Mouse (Mus musculus): ENCODE measurements at regions not wholly inside any gene's neighbourhood (a gene's known extent, or its start where the extent isn't known, plus 50 kb on each side); places are given as distances from the start of the nearest gene placed in this dataset.

GRCm38 (mm10) chr1:193988970-193989904, 619.1 kb upstream of the Camk1g start:
- no peak overlapping the region for H3K4me3 ChIP-seq (ENCODE audit: insufficient read depth, low read length)
- TF ChIP-seq CTCF (IDR thresholded peaks at IDR 0.05; ENCODE audit: extremely low read depth, insufficient read depth, low read length): no peak
- no peak for TF ChIP-seq POLR2A (IDR thresholded peaks at IDR 0.05; ENCODE audit: extremely low read depth, insufficient read depth, low read length)
- H3K4me1 ChIP-seq (ENCODE audit: control insufficient read depth, insufficient read depth, low read length): no peaks in the 10 kb centered on the region
- no peak overlapping the region for H3K27ac ChIP-seq (ENCODE audit: insufficient read depth, low read length)

DNA sequence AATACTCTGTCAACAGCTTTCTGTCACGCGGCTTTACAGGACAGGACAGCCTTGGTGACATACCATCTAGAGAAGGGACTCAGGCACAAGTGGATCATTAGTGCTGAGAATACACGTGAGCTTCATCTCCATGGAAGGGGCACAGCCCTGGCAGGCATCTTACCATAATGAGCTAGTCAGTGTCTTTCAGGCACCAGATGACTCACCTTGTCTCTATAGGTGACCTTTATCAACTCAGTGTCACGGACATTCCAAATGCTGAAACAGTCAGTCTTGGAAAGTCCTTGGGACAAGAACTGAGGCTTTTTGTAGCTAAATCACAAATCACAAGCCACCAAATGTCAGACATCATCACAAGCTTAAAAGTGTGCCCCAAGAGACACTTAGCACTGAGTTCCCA, 610.5 kb upstream of the Camk1g start:
- Histone ChIP-seq H3K27ac (ENCODE audit: insufficient read depth, low read length) (no peak overlapping the region), H3K4me3 (ENCODE audit: insufficient read depth, low read length) (no peak overlapping the region), H3K4me1 (ENCODE audit: control insufficient read depth, insufficient read depth, low read length) (no peaks in the 10 kb centered on the region)
- TF ChIP-seq POLR2A (IDR thresholded peaks at IDR 0.05; ENCODE audit: extremely low read depth, insufficient read depth, low read length): no peak
- TF ChIP-seq CTCF (IDR thresholded peaks at IDR 0.05; ENCODE audit: extremely low read depth, insufficient read depth, low read length): no peak

DNA sequence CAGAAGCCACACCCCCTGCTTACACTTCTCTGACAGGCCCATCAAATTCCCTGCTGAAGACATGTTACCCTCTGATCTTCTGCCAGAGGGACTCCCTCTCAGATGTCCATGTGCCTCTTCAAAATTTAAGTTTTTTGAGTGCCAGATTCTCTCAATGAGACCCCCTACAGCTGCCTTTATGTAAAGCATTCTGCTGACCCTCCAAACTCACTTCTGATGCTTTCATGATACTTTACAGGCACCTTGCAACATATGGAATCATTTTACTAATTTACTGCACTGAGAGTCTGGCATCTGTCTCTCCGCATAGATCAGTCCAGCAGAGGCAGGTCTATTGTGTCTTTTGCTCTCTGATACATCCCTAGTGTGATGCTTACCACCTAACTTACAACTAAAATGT, 601.4 kb upstream of the Camk1g start:
- TF ChIP-seq CTCF (IDR thresholded peaks at IDR 0.05; ENCODE audit: extremely low read depth, insufficient read depth, low read length) (no peak), POLR2A (IDR thresholded peaks at IDR 0.05; ENCODE audit: extremely low read depth, insufficient read depth, low read length) (no peak)
- H3K4me1 ChIP-seq (ENCODE audit: control insufficient read depth, insufficient read depth, low read length): no peaks in the 10 kb centered on the region
- no peak overlapping the region for H3K27ac ChIP-seq (ENCODE audit: insufficient read depth, low read length)
- no peak overlapping the region for H3K4me3 ChIP-seq (ENCODE audit: insufficient read depth, low read length)

DNA sequence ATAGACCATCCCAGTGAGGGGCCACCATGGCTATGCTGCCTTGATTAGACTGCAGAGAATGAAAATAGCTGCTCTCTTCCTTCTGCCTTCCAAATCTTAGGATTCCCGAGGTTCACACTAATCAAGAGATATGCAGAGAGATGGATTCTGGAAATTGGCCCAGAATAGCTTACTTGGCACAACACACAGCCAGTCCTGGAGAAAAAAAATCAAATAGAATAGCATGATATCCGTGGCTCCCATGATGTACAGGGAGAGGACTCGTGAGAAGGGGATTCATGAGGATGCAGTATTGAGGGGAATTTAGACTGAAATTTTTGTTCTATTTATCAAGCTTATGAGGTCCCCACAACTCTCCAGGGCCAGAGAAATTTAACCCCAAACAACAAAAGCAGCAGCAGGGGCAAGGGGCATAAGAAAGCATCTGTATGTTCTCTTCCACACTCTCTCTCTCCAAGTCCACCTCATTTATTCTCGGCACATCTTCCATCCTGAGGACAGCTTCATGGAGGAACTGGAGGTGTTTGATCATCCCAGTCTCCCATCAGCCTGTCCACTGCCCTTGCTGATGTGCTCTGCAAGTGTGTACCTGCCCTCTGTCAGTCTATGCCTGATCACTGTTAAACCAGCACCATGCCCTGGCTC, 599.3 kb upstream of the Camk1g start:
- Histone ChIP-seq H3K27ac (ENCODE audit: insufficient read depth, low read length) (no peak overlapping the region), H3K4me3 (ENCODE audit: insufficient read depth, low read length) (no peak overlapping the region), H3K4me1 (ENCODE audit: control insufficient read depth, insufficient read depth, low read length) (no peaks in the 10 kb centered on the region)
- no peak for TF ChIP-seq CTCF (IDR thresholded peaks at IDR 0.05; ENCODE audit: extremely low read depth, insufficient read depth, low read length)
- TF ChIP-seq POLR2A (IDR thresholded peaks at IDR 0.05; ENCODE audit: extremely low read depth, insufficient read depth, low read length): no peak

DNA sequence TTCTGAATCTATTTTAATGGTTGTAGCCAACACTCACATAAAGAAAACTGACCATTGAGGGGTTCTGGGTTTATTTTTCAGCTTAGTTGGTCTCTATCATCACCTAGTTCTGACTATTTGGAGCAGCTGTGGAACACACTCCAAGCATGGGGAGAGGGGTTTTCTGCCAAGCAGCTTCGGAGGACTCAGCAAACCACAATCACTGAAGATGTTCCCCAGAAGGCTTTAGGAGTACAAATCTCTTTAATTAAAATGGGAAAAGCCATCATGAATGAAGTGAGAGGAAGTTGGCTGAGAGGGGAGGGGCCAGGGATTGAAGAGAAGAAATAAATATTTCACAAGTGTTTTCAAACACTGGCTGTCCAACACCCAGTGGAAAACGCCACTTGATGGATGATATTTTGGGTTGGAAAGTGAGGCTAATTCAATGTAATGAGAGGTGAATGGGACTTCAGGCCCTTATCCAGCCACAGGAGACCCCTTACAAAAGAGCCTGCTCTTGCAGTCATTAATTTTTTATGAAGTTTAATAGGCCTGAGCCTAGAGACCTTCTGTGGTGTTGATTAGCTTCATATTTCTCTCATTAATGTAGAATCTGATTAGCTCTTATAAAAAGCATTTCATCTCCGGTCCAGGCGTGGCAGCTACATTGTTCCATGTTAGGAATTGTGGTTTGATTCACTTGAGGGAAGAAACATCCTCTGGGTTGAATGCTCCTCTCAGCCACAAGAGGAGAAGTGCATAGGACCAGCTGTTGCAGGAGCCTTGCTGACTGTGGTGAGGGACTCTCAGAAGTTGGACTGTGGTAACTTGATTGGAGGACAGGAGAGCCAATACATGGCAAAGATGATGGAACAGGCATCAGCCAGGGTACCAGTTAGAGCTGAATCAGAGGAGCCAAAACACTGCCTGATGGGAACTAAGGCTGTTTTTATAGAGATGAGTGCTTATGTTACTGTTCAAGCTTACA, 598.1 kb upstream of the Camk1g start:
- TF ChIP-seq CTCF (IDR thresholded peaks at IDR 0.05; ENCODE audit: extremely low read depth, insufficient read depth, low read length) (no peak), POLR2A (IDR thresholded peaks at IDR 0.05; ENCODE audit: extremely low read depth, insufficient read depth, low read length) (no peak)
- Histone ChIP-seq H3K27ac (ENCODE audit: insufficient read depth, low read length) (no peak overlapping the region), H3K4me1 (ENCODE audit: control insufficient read depth, insufficient read depth, low read length) (no peaks in the 10 kb centered on the region), H3K4me3 (ENCODE audit: insufficient read depth, low read length) (no peak overlapping the region)

DNA sequence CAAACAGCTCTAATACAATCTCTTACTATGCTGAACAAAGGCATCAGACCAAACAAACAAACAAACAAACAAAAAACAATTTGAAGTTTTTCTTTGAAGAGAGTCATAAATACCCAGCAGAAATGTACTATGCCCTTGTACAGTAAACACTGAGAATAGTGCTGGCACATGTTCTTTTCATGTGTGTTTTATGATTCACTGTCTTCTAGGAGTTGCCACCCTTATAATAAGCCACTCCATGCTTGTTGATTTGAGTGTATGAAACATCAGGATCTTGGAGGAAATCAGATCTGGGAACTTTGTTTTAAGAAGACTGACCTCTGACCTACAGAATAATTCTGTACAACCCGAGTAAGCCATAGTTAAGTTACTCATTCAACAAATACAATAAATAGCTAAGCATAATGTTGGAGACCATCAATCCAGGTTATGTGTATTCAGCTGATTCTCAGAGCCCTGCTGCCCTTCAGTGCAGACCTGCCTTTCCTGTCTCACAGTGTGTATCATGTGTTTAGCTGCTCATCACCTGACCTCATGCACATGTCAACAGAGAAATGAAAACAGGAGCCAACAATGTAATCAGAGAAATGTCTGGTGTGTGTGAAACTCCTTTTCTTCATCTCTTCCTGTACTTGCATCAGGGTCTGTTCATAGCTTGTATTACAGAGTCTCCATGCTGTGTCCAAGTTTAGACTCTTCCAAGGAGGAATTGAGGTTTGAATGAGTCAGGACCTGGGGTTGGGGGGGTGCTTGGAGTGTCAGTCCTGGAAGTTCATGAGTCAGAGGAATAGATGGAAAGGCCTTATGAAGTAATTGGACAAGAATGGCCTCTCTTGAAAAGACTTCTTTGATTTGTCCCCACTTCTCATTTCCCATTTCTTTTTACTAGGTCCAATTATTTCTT, 596.8 kb upstream of the Camk1g start:
- H3K4me1 ChIP-seq (ENCODE audit: control insufficient read depth, insufficient read depth, low read length): no peaks in the 10 kb centered on the region
- no peak overlapping the region for H3K4me3 ChIP-seq (ENCODE audit: insufficient read depth, low read length)
- no peak overlapping the region for H3K27ac ChIP-seq (ENCODE audit: insufficient read depth, low read length)
- no peak for TF ChIP-seq CTCF (IDR thresholded peaks at IDR 0.05; ENCODE audit: extremely low read depth, insufficient read depth, low read length)
- TF ChIP-seq POLR2A (IDR thresholded peaks at IDR 0.05; ENCODE audit: extremely low read depth, insufficient read depth, low read length): no peak

- TF ChIP-seq CTCF (IDR thresholded peaks at IDR 0.05; ENCODE audit: extremely low read depth, insufficient read depth, low read length) (no peak), POLR2A (IDR thresholded peaks at IDR 0.05; ENCODE audit: extremely low read depth, insufficient read depth, low read length) (no peak)
- H3K27ac ChIP-seq (ENCODE audit: insufficient read depth, low read length): no peak overlapping the region
- no peaks in the 10 kb centered on the region for H3K4me1 ChIP-seq (ENCODE audit: control insufficient read depth, insufficient read depth, low read length)
- no peak overlapping the region for H3K4me3 ChIP-seq (ENCODE audit: insufficient read depth, low read length)
Measured at GRCm38 (mm10) chr1:193965278-193965677, 595.2 kb upstream of the Camk1g start.

- H3K27ac ChIP-seq (ENCODE audit: insufficient read depth, low read length): no peak overlapping the region
- TF ChIP-seq POLR2A (IDR thresholded peaks at IDR 0.05; ENCODE audit: extremely low read depth, insufficient read depth, low read length) (no peak), CTCF (IDR thresholded peaks at IDR 0.05; ENCODE audit: extremely low read depth, insufficient read depth, low read length) (no peak)
- H3K4me1 ChIP-seq (ENCODE audit: control insufficient read depth, insufficient read depth, low read length): no peaks in the 10 kb centered on the region; the same call in 1 of the 2 replicates
- H3K4me3 ChIP-seq (ENCODE audit: insufficient read depth, low read length): no peak overlapping the region
Measured at GRCm38 (mm10) chr1:193951936-193952335, 581.8 kb upstream of the Camk1g start.

All from cortical plate, adult 2 months (tissue).